Mouse (Mus musculus) spleen, adult 18-20 months (tissue): ENCODE results near the gene Nhsl1.
"Not testable (repeated sequence)": the region's sequence is repeated elsewhere in the genome, so short reads cannot be mapped to it uniquely, and the experiment has no call there.

Experiments
- DNase-seq, 2 experiments: peaks; one replicate each; pipeline ENCODE4 v3.0.0; 2022; ENCODE audit warnings: mixed read lengths in 2 of 2

The Nhsl1 gene

DNA sequence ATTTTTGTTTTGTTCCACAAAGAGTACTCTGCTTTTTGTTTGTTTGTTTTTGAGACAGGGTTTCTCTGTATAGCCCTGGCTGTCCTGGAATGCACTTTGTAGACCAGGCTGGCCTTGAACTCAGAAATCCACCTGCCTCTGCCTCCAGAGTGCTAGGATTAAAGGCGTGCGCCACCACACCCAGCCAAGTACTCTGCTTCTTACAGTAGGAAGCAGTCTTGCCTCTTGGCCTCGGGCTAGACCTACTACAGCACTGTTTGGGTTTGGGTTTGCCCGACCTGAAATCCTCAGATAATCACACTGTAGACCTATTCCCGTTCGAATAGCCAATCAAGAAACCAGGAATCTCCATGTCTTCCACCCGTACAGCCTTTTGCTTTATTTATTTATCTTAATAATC, 130.1 kb downstream of the Nhsl1 start:
- DNase-seq, result not testable (repeated sequence)

DNA sequence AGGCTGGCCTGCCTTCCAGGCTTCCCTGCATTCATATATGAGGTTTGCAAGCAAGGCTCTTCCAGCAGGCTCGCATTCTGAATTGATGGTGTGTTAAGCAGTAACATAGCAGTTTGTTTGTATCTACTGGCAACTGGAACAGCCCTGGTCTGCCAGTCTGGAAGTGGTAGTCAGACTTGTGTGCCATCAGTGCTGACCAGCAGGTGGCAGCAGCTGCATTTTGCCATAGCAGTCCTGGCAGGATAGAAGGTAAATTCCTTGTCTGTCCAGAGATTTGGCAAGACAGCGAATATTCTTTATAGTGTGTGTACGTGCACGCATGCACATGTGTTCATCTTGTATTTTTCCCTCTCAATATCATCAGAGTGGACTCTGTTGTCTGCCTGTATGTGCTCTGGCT, 134.6 kb downstream of the Nhsl1 start:
- DNase-seq, result peak; percentile 22 to 59

GRCm38 (mm10) chr10:18454161-18454560, 135.4 kb downstream of the Nhsl1 start:
- no peak for DNase-seq

DNA sequence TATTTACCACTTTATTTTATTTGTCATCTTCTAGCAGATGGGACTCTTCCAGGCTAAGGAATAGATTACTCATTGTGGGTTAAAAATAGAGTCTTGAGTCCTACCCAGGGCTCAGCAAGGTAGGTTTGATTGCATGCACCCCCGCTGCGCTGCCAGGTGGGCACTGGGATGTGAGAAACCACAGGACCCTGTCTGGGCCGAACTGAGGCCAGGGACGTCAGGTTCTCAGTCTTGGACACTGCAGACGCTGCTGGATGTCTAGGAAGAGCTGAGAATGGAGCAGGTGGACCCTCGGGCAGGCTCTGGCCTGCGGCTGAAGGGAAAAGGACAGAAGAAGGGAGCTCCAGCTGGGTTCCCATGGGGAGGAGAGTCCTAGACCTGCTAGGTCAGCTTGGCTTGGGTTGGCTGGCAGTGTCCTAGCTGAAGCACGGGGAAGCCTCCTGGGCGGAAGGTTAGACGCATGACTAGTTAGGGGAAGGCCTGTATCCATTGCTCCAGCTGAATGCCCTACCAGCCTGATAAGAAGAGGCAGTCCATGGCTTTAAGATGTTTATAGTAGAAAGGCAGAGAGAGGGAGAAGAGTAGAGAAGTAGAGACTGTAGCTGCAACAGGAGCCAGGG, 136.6 kb downstream of the Nhsl1 start:
- DNase-seq, result no peak

DNA sequence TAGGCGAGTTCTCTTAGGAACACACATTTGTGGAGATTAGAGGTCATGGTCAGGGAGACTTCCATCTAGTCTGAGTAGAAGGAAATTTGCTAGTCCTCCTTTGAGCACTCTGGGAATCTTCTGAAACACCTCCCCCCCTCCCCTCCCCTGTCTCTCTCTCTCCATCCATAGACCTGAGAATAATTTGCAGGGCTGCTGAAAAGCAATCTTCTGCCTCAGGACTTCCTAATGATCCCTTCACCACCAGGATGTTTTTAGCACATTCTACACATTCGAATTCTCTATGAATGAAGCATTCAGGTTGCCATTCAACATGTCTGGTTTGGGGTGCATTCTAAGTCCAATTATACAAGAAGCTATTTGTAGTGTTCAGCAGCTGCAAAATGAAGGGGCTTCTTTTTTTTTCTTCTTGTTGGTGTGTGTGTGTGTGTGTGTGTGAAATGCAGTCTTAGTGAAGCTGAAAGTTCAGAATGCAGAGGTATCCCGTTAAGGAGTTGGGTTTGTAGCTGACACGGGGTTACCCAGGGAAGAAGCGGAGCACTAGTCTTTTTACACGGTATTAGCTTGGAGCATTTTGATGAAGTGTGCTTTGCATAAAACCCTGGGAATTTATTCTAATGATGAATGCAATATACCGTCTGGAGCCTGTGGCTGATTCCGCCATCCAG, 139.2 kb downstream of the Nhsl1 start:
- DNase-seq, result no peak

DNA sequence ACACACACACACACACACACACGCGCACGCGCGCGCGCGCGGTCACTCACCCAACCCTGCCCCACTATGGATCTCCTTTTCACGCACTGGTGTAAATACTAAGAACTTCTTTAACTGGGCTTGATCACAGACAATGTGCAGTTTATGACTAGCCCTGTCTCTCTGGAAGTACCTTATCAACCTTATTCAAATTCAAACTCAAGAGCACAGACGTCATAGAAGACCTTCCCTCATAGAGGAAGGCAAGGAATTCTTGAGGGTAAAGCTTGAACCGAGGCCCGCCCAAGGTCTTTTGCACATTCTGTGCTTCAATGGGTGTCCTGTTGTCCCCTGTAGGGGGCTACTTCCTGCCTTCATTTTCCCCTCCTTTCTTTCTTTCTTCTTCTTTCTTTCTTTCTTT, 142.6 kb downstream of the Nhsl1 start:
- DNase-seq, result no peak

DNA sequence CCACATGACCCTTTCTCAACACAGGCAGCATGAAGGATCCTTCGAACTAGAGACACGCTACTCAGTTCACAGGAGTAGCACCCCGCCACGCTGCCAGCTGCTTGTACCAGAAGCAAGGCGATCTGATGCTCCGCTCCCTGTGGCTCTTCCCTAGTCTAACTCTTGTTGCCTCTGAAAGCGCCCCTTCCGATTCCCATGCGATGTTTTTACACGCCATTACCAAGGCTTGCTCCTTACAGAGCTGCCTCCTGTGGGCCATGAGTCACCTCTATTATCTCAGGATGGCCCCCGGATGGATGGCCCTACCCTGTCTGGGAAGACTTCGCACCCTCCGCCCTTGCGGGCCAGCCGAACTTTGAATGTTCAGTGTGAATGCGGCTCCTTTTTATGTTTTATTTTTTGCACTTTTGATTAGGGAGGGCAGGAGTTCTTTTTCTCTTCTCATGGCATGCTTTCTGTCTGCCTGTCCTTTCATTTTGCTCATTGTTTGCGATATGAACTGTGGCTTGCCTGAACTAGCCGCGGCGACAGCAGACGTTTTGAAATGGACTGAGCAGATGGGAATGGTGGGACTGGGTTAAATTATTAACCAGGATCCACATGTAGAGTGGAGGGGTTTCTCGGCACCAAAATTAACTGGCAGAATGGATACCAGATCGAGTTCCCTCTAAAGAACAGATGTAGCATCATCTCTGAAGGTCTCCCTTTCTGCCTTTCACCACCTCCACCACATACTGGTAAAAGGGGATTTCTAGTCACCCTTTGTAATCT, 144.5 kb downstream of the Nhsl1 start:
- DNase-seq, result no peak

DNA sequence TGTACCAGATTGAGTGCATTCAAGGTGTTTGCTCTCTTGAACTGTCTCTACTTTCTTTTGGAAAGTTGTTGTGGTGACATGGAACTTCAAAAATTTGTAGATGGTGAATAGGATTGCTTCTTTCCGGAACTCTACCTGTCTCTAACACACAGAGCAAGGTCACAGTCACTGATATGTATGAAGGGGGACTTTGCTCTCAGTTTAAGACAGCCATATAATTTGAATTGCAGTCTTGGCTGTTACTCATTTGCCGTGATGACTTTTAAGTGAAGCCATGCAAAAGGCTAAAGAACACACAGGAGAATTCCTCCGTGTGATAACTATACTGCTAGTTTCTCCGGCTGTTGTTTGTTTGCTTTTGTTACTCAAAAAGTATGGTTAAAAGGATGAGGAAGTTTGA, 149.6 kb downstream of the Nhsl1 start:
- no peak for DNase-seq

GRCm38 (mm10) chr10:18469279-18470135, 150.7 kb downstream of the Nhsl1 start:
- peak in 1 of 2 experiments; percentile 8 for DNase-seq

DNA sequence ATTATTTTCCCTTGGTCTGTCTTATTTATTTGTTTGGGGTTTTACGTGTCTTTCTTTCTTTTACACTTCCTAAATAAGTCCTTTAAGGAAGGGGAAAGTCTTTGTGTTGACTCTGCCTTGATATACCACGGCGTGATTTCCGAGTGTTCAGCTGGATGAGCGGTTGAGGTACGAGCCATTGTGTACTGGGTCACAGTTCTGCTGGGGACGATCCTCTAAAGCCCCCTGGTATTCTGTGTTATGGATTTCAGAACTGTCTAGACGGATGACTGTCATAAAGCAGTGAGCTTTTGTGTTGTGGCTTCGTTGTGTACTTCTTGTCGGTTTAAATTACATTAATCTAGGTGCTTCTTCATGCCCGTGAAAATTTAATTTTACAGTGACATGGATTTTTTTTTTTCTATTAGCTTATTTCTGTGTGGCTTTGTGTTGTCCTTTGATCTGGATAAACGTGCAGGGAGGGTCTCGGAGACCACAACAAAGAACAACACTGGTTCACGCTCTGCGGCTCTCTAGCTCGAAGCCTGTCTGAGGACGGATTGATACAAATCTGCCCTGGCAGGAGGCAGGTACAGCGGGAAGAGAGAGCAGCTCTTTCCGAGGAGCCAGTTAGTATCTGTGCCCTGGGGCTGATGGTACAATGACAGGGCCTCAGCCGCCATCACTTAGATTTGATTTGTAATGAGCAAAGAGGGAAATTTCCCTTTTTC, 151.7 kb downstream of the Nhsl1 start:
- no peak for DNase-seq

DNA sequence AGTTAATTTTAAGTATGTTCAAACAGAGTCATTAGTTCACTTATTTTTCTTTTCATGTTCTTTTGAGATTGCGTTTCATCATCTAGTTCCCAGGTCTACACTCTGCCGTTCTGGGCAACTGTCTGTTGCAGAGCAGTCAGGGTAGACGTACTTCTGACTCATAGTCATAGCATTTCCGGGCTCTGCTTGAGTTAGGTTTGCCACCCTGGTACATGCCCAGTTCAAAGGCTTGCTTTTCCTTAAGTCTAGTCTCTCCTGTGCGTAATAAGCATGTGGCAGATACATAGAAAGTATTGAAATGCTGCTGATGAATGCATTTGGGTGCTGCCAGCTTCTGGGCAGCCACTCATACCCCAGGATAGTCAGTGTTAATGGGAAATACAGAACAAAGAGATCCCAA, 152.9 kb downstream of the Nhsl1 start:
- DNase-seq, result no peak

DNA sequence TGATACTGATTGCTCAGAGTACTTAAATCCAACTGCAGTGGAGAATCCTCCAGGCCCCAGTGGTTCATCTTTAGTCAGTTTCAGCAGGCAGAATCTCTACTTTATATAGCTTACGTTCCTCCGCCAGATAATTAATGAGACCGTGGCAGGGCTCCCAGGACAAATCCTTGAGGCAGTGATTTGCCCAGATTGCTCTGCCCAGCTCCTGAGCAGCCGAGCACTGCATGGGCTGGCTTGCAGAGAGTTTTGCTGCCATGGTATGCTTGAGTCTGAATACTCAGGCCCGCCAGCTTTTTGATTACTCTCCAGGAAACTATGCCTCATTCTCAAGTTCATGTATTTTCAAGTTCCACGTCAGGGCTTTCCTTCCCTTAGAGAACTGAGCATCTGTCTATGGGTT, 156.3 kb downstream of the Nhsl1 start:
- DNase-seq, result no peak

- no peak for DNase-seq
These were observed 159.5 kb downstream of the Nhsl1 start for GRCm38 (mm10) chr10:18478294-18478693.

- no peak for DNase-seq
These were observed 160.5 kb downstream of the Nhsl1 start for GRCm38 (mm10) chr10:18479285-18479684.

- no peak for DNase-seq
These were observed 162.1 kb downstream of the Nhsl1 start for GRCm38 (mm10) chr10:18480836-18481235.

DNA sequence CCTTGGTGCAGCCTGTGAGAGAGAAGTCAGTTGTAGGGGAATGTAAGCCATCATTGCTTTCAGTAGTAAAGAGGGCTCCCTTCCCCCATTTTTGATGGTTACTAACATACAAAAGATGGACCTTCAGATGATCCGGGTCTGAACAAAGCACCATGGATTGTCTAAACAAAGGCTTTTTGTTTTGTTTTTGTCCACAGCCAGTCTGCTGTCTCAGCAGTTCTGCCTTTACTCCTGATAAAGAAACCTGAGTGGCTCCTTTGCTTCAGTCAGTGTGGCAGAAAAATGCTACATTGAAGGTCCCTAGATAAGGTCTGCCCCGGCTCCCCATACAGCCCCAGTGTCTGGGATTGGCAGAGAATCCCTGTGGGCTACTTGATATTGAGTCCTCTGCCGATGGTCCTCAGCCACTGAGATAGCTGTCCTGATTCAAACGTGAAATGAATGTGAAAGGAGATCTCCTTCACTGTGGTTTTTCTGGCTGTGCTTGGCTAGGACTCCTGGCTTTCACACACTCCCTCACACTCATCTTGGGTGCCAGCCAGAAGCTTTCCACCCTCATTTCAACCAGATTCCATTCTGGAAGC, 163.9 kb downstream of the Nhsl1 start:
- DNase-seq, result no peak

DNA sequence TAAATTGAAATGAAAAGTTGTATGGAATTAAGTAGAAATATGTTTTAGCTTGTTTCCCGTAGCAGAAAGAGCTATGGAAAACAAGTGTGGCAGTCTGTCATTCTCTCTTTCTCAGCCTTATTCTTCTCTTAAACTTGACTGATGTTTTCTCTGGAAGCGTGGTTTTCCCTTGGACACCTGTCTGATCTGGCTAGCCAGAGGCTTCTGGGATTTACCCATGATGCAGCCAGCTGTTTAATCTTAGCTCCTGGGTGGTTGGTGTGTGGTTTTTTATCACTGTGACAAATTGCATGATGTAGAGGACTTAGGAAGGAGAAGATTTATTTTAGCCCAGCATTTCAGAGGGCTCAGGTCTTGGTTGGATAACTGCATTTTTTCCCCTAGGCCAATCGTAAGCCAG, 164.9 kb downstream of the Nhsl1 start:
- no peak for DNase-seq

DNA sequence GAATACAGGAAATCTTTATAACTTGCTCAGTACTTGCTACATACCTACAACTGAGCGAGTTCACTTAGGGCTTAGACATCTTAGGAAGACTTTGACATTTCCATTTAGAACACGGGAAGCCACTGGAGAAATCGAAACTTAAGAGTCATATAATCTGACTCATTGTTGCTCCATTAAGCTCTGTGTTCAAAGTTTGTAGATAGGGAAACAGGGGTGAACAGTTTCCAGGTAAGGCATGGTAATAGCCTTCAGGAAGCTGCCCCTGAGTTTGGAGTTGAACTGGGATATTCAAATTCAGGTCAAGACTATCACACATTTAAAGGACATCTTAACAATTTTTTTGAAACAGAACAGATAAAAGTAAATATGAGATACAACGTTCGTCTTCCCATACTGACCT, 165.9 kb downstream of the Nhsl1 start:
- DNase-seq, result no peak

- DNase-seq, result no peak
These were observed 169.5 kb downstream of the Nhsl1 start for GRCm38 (mm10) chr10:18488239-18488803.

DNA sequence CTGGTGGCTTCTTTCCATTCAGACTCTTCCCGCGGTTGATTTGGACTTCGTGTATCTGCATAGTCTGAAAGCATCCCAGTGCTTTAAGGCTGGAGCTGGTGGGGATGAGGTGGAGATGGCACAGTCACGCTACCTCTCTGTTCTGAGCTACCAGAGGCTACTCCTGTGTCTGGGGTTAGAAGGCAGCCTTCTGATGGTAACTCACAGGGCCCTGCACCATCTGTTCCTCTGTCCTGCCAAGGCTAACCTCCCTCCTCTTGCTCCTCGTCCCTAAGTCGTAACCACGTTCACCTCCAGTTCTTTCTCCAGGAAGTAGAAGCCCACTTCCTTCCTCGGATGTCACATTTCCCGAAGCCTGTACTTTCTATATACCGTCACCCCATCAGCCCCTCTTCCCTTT, 171.2 kb downstream of the Nhsl1 start:
- no peak for DNase-seq

GRCm38 (mm10) chr10:18491952-18492351, 173.2 kb downstream of the Nhsl1 start:
- DNase-seq, result no peak
